Mouse (Mus musculus): ENCODE measurements at regions not wholly inside any gene's neighbourhood (a gene's known extent, or its start where the extent isn't known, plus 50 kb on each side); places are given as distances from the start of the nearest gene placed in this dataset.

- no peak for TF ChIP-seq CTCF (IDR thresholded peaks at IDR 0.05; ENCODE audit: low read depth)
- no peak for TF ChIP-seq EP300 (IDR thresholded peaks at IDR 0.05; ENCODE audit: low read depth)
Measured at GRCm38 (mm10) chr13:53865323-53865722, 190.2 kb downstream of the Drd1 start.
